Mouse (Mus musculus): ENCODE data around the gene Fuom. TPM values are rescaled to one million over a fixed set of nuclear protein-coding genes. Genes with fewer than 3 reads are reported as not detected.

The Fuom gene
- polyA plus RNA-seq, 1 experiment from 2014 or later, result 50.1 TPM

GRCm38 (mm10) chr7:140078711-140079110 is 23.5 kb downstream of the Fuom start:
- peaks cover 5% of the 10 kb centered on the region for H3K27me3 ChIP-seq
- ATAC-seq, result no peak

GRCm38 (mm10) chr7:140077698-140078097 is 24.5 kb downstream of the Fuom start:
- peaks cover 5% of the 10 kb centered on the region for H3K27me3 ChIP-seq
- ATAC-seq (no peak), DNase-seq (ENCODE audit: low read depth, low spot score) (no peak)
- POLR2A ChIA-PET, result interaction anchor here (0.6 kb wide), 1 partner anchor 176 kb away, joined by 5 read pairs; no protein-coding TSS in a partner anchor
- CTCF ChIA-PET, result no interaction called here
- in situ Hi-C loops (cut with MboI; ENCODE audit: low pct_unique_long_range_greater_than_20kb), result no loop called here
- no peak for TF ChIP-seq CTCF (IDR thresholded peaks at IDR 0.05)

More at GRCm38 (mm10) chr7:140078711-140079110, 23.5 kb downstream of the Fuom start:
- POLR2A ChIA-PET, result no interaction called here
- CTCF ChIA-PET, result no interaction called here
- in situ Hi-C loops (cut with MboI; ENCODE audit: low pct_unique_long_range_greater_than_20kb), result no loop called here
- peak; percentile 90 for TF ChIP-seq CTCF (IDR thresholded peaks at IDR 0.05)
- no peak for DNase-seq (ENCODE audit: low read depth, low spot score)

- ChIA-PET CTCF (no interaction called here), POLR2A (interaction anchor here (0.6 kb wide), 1 partner anchor 124 kb away, joined by 4 read pairs; no protein-coding TSS in a partner anchor)
- peaks cover 5% of the 10 kb centered on the region for H3K27me3 ChIP-seq
- in situ Hi-C loops (cut with MboI; ENCODE audit: low pct_unique_long_range_greater_than_20kb), result no loop called here
- TF ChIP-seq CTCF (IDR thresholded peaks at IDR 0.05), result no peak
- no peak for ATAC-seq
- no peak for DNase-seq (ENCODE audit: low read depth, low spot score)
Measured at GRCm38 (mm10) chr7:140070042-140070711, 32.1 kb downstream of the Fuom start.

- ChIA-PET CTCF (no interaction called here), POLR2A (interaction anchor here (0.6 kb wide), 1 partner anchor 61 kb away, joined by 3 read pairs; no protein-coding TSS in a partner anchor)
- H3K27me3 ChIP-seq, result peaks cover 9% of the 10 kb centered on the region
- no peak for TF ChIP-seq CTCF (IDR thresholded peaks at IDR 0.05)
- in situ Hi-C loops (cut with MboI; ENCODE audit: low pct_unique_long_range_greater_than_20kb), result loop anchor here (5.0 to 10.0 kb wide), 4 partner anchors 75 to 423 kb away; no protein-coding TSS in a partner anchor
- DNase-seq (ENCODE audit: low read depth, low spot score), result no peak
- no peak for ATAC-seq
Measured at GRCm38 (mm10) chr7:140067397-140067796, 34.8 kb downstream of the Fuom start.

GRCm38 (mm10) chr7:140063092-140063491 is 39.1 kb downstream of the Fuom start:
- in situ Hi-C loops (cut with MboI; ENCODE audit: low pct_unique_long_range_greater_than_20kb), result loop anchor here (10.0 kb wide), 1 partner anchor 418 kb away; no protein-coding TSS in a partner anchor
- ATAC-seq (no peak), DNase-seq (ENCODE audit: low read depth, low spot score) (no peak)
- peaks cover 12% of the 10 kb centered on the region for H3K27me3 ChIP-seq
- peak; percentile 76 for TF ChIP-seq CTCF (IDR thresholded peaks at IDR 0.05)
- POLR2A ChIA-PET, result interaction anchor here (0.6 to 0.7 kb wide), 2 partner anchors 67 to 141 kb away, joined by 3 to 4 read pairs; no protein-coding TSS in a partner anchor
- CTCF ChIA-PET, result interaction anchor here (0.6 to 1.1 kb wide), 5 partner anchors 10 to 93 kb away, joined by 3 to 7 read pairs (median 3); no protein-coding TSS in a partner anchor

- peak; percentile 44 for TF ChIP-seq CTCF (IDR thresholded peaks at IDR 0.05)
- DNase-seq (ENCODE audit: low read depth, low spot score) (no peak), ATAC-seq (no peak)
- ChIA-PET POLR2A (no interaction called here), CTCF (interaction anchor here (1.0 to 1.1 kb wide), 2 partner anchors 16 to 92 kb away, joined by 3 to 7 read pairs; no protein-coding TSS in a partner anchor)
- in situ Hi-C loops (cut with MboI; ENCODE audit: low pct_unique_long_range_greater_than_20kb), result loop anchor here (10.0 kb wide), 1 partner anchor 418 kb away; no protein-coding TSS in a partner anchor
- peaks cover 12% of the 10 kb centered on the region for H3K27me3 ChIP-seq
Measured at GRCm38 (mm10) chr7:140062307-140062706, 39.9 kb downstream of the Fuom start.

- no peak for TF ChIP-seq CTCF (IDR thresholded peaks at IDR 0.05)
- H3K27me3 ChIP-seq, result peaks cover 12% of the 10 kb centered on the region
- DNase-seq (ENCODE audit: low read depth, low spot score), result no peak
- ChIA-PET POLR2A (no interaction called here), CTCF (interaction anchor here (1.1 kb wide), 1 partner anchor 92 kb away, joined by 7 read pairs; no protein-coding TSS in a partner anchor)
- in situ Hi-C loops (cut with MboI; ENCODE audit: low pct_unique_long_range_greater_than_20kb), result loop anchor here (10.0 kb wide), 1 partner anchor 417 kb away; no protein-coding TSS in a partner anchor
- ATAC-seq, result no peak
Measured at GRCm38 (mm10) chr7:140061832-140062130, 40.5 kb downstream of the Fuom start.

- ChIA-PET POLR2A (no interaction called here), CTCF (no interaction called here)
- TF ChIP-seq CTCF (IDR thresholded peaks at IDR 0.05), result no peak
- DNase-seq (ENCODE audit: low read depth, low spot score), result no peak
- in situ Hi-C loops (cut with MboI; ENCODE audit: low pct_unique_long_range_greater_than_20kb), result loop anchor here (10.0 kb wide), 1 partner anchor 416 kb away; no protein-coding TSS in a partner anchor
- peaks cover 12% of the 10 kb centered on the region for H3K27me3 ChIP-seq
- no peak for ATAC-seq
Measured at GRCm38 (mm10) chr7:140060936-140061831, 41.1 kb downstream of the Fuom start.

GRCm38 (mm10) chr7:140059601-140060000 is 42.6 kb downstream of the Fuom start:
- peaks cover 12% of the 10 kb centered on the region for H3K27me3 ChIP-seq
- DNase-seq (ENCODE audit: low read depth, low spot score), result no peak
- no peak for ATAC-seq
- in situ Hi-C loops (cut with MboI; ENCODE audit: low pct_unique_long_range_greater_than_20kb), result no loop called here
- ChIA-PET POLR2A (no interaction called here), CTCF (no interaction called here)
- TF ChIP-seq CTCF (IDR thresholded peaks at IDR 0.05), result no peak

GRCm38 (mm10) chr7:140058528-140058927 is 43.7 kb downstream of the Fuom start:
- ChIA-PET POLR2A (no interaction called here), CTCF (interaction anchor here (0.8 kb wide), 1 partner anchor 64 kb away, joined by 3 read pairs; no protein-coding TSS in a partner anchor)
- no peak for TF ChIP-seq CTCF (IDR thresholded peaks at IDR 0.05)
- no peak for DNase-seq (ENCODE audit: low read depth, low spot score)
- no peak for ATAC-seq
- in situ Hi-C loops (cut with MboI; ENCODE audit: low pct_unique_long_range_greater_than_20kb), result no loop called here
- H3K27me3 ChIP-seq, result peaks cover 9% of the 10 kb centered on the region

Data from Patski (cell line).